21 mouse cellular contexts compared by ENCODE assay signal in the genomic region with DNA sequence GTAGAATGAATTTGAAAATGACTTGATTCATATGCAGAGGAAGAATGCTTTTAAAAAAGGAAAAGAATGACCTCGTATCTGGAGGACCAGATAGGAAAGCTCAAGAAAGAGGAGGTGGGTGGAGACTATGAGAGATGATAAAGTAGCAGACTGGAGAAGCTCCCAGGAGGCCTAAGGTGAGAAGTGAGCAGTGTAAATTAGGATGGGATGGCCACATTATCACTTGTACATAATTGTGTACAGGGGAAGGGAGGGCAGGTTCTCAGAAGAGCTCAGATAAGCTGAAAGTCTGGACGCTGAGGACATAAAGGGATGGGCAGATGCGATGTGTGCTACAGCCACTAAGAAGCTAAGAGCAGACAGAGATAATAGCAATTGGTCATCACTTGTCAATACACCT.
"Had no signal": no experiment of that assay in that cellular context is flagged by ENCODE, and none has a peak within 500 bp of the region (broad histone marks: within the 10 kb centered on the region; RNA-seq: fewer than 3 reads in every experiment).

No protein-coding gene starts in this region.

- H3K9ac ChIP-seq: lung, embryonic 14.5 days; midbrain, embryonic 12.5 days; neural tube, embryonic 13.5 days; neural tube, embryonic 15.5 days had no signal

- H3K27ac ChIP-seq: macrophage; midbrain, embryonic 10.5 days; midbrain, embryonic 12.5 days; neural tube, embryonic 13.5 days; neural tube, embryonic 15.5 days had no signal

- H3K4me3 ChIP-seq: megakaryocyte, embryonic 14.5 days; midbrain, embryonic 10.5 days; midbrain, embryonic 12.5 days; myocyte; neural tube, embryonic 13.5 days; neural tube, embryonic 15.5 days had no signal

- DNase-seq: lung, adult 18-20 months; lung, embryonic 14.5 days; lung, postnatal 14 days; lung, postnatal 36 days; midbrain, embryonic 14.5 days; retina, postnatal 1 day; right cerebral cortex, adult 18-20 months; right cerebral cortex, postnatal 25 days; right cerebral cortex, postnatal 4 days; spleen, adult 18-20 months; thymus, adult 18-20 months; thymus, postnatal 14 days; thymus, postnatal 36 days had no signal

- ATAC-seq: midbrain, embryonic 16.5 days had no signal

- H3K4me2 ChIP-seq: lung, embryonic 14.5 days; midbrain, embryonic 12.5 days; neural tube, embryonic 13.5 days; neural tube, embryonic 15.5 days had no signal

- H3K4me1 ChIP-seq: midbrain, embryonic 10.5 days; midbrain, embryonic 12.5 days; neural tube, embryonic 13.5 days; neural tube, embryonic 15.5 days had no signal

- H3K36me3 ChIP-seq: midbrain, embryonic 10.5 days; midbrain, embryonic 12.5 days; neural tube, embryonic 13.5 days; neural tube, embryonic 15.5 days had no signal

- H3K27me3 ChIP-seq: megakaryocyte, embryonic 14.5 days; midbrain, embryonic 12.5 days; neural tube, embryonic 13.5 days; neural tube, embryonic 15.5 days had no signal

- H3K9me3 ChIP-seq: megakaryocyte, embryonic 14.5 days; midbrain, embryonic 10.5 days; midbrain, embryonic 12.5 days; neural tube, embryonic 13.5 days; neural tube, embryonic 15.5 days had no signal
